Comparison of ENCODE assay signal across 8 mouse cellular contexts in genomic region chr8:88567314-88568121, GRCm38 (mm10). TPM values are rescaled to one million over a fixed set of nuclear protein-coding genes. Genes with fewer than 3 reads are reported as not detected.
DNase-seq lines count a peak whose midpoint lies in the region; ATAC-seq lines count a peak whose summit lies in the region.

No protein-coding gene starts in this region.

- H3K36me3 ChIP-seq in kidney, embryonic 14.5 days (ENCODE audit: control insufficient read depth, insufficient read depth, low read length): no peaks in the 10 kb centered on the region
- H3K36me3 ChIP-seq in hindbrain, embryonic 11.5 days (ENCODE audit: control insufficient read depth, insufficient read depth, low read length): no peaks in the 10 kb centered on the region
- H3K36me3 ChIP-seq in limb, embryonic 15.5 days: no peaks in the 10 kb centered on the region
- H3K36me3 ChIP-seq in stomach, embryonic 14.5 days (ENCODE audit: control insufficient read depth, insufficient read depth, low read length): no peaks in the 10 kb centered on the region

- no peak for DNase-seq in kidney, adult 8-10 months
- DNase-seq in 416B (ENCODE audit: low read depth): peak; percentile 14
- DNase-seq in embryo, embryonic 9.5 days (ENCODE audit: extremely low spot score): peak; percentile 34
- peak; percentile 43 for DNase-seq in hindbrain, embryonic 11.5 days (ENCODE audit: low spot score)

- no peaks in the 10 kb centered on the region for H3K27me3 ChIP-seq in kidney, embryonic 14.5 days (ENCODE audit: control insufficient read depth, insufficient read depth, low read length)
- H3K27me3 ChIP-seq in hindbrain, embryonic 11.5 days (ENCODE audit: control insufficient read depth, insufficient read depth, low read length): no peaks in the 10 kb centered on the region
- no peaks in the 10 kb centered on the region for H3K27me3 ChIP-seq in limb, embryonic 15.5 days
- no peaks in the 10 kb centered on the region for H3K27me3 ChIP-seq in stomach, embryonic 14.5 days (ENCODE audit: control insufficient read depth, insufficient read depth, low read length)

- 0 out of 2 replicates have a peak overlapping the region, but pooled peaks have one; percentile 51 for H3K27ac ChIP-seq in kidney, embryonic 14.5 days (ENCODE audit: low read depth, low read length)
- H3K27ac ChIP-seq in hindbrain, embryonic 11.5 days (ENCODE audit: low read depth, low read length): no peak overlapping the region
- peak overlapping the region; percentile 76 for H3K27ac ChIP-seq in limb, embryonic 15.5 days
- peak overlapping the region; percentile 48; the same call in 1 of the 2 replicates for H3K27ac ChIP-seq in stomach, embryonic 14.5 days (ENCODE audit: low read length)

- H3K4me1 ChIP-seq in kidney, embryonic 14.5 days (ENCODE audit: control insufficient read depth, insufficient read depth, low read length): peaks cover 62% of the 10 kb centered on the region
- H3K4me1 ChIP-seq in hindbrain, embryonic 11.5 days (replicated peaks; ENCODE audit: control insufficient read depth, insufficient read depth, low read length): no peaks in the 10 kb centered on the region; the same call in 1 of the 2 replicates
- peaks cover 86% of the 10 kb centered on the region for H3K4me1 ChIP-seq in limb, embryonic 15.5 days
- peaks cover 79% of the 10 kb centered on the region for H3K4me1 ChIP-seq in stomach, embryonic 14.5 days (ENCODE audit: control insufficient read depth, insufficient read depth, low read length)

- no peak overlapping the region for H3K4me3 ChIP-seq in kidney, embryonic 14.5 days (ENCODE audit: low read length)
- no peak overlapping the region for H3K4me3 ChIP-seq in hindbrain, embryonic 11.5 days (ENCODE audit: low read depth, low read length)
- H3K4me3 ChIP-seq in limb, embryonic 15.5 days: no peak overlapping the region
- no peak overlapping the region for H3K4me3 ChIP-seq in stomach, embryonic 14.5 days (ENCODE audit: low read depth, low read length)

- ATAC-seq in kidney, embryonic 14.5 days (ENCODE audit: low FRiP score, low TSS enrichment): no peak
- no peak for ATAC-seq in hindbrain, embryonic 11.5 days (ENCODE audit: low FRiP score)
- ATAC-seq in limb, embryonic 15.5 days (ENCODE audit: insufficient number of reproducible peaks, low FRiP score, low TSS enrichment, low read depth): no peak
- no peak for ATAC-seq in stomach, embryonic 14.5 days (ENCODE audit: insufficient number of reproducible peaks, insufficient read depth, low FRiP score, low read depth)
- ATAC-seq in inflammation-experienced regulatory T-cells, adult 6 months: no peak

- WGBS in kidney, embryonic 14.5 days: 63% methylated on average over 13 of the region's 13 CpGs
- WGBS in hindbrain, embryonic 11.5 days: 74% methylated on average over 13 of the region's 13 CpGs
- WGBS in limb, embryonic 15.5 days: 38% methylated on average over 13 of the region's 13 CpGs
- 41% methylated on average over 13 of the region's 13 CpGs for WGBS in stomach, embryonic 14.5 days

- H3K9ac ChIP-seq in kidney, embryonic 14.5 days (ENCODE audit: low read depth, low read length): no peak overlapping the region
- H3K9ac ChIP-seq in hindbrain, embryonic 11.5 days (ENCODE audit: low read depth, low read length): no peak overlapping the region
- H3K9ac ChIP-seq in limb, embryonic 15.5 days: no peak overlapping the region
- no peak overlapping the region for H3K9ac ChIP-seq in stomach, embryonic 14.5 days (replicated peaks; ENCODE audit: low read depth, low read length)

- H3K4me2 ChIP-seq in kidney, embryonic 14.5 days (replicated peaks; ENCODE audit: low read depth, low read length): no peak overlapping the region
- H3K4me2 ChIP-seq in hindbrain, embryonic 11.5 days (replicated peaks; ENCODE audit: low read depth, low read length): no peak overlapping the region
- no peak overlapping the region for H3K4me2 ChIP-seq in limb, embryonic 15.5 days
- H3K4me2 ChIP-seq in stomach, embryonic 14.5 days (replicated peaks; ENCODE audit: low read depth, low read length): no peak overlapping the region

- no peaks in the 10 kb centered on the region for H3K9me3 ChIP-seq in kidney, embryonic 14.5 days (ENCODE audit: control insufficient read depth, low read length)
- no peaks in the 10 kb centered on the region for H3K9me3 ChIP-seq in hindbrain, embryonic 11.5 days (ENCODE audit: control insufficient read depth, low read length)
- H3K9me3 ChIP-seq in limb, embryonic 15.5 days: no peaks in the 10 kb centered on the region
- H3K9me3 ChIP-seq in stomach, embryonic 14.5 days (ENCODE audit: control insufficient read depth, low read depth, low read length): no peaks in the 10 kb centered on the region

RNA-seq across cellular contexts. Expression of gene Nkd1, which starts 46.4 kb away (rescaled TPM):
- polyA plus RNA-seq in kidney, embryonic 14.5 days (2014; fragmentation: Nextera tagmentation; extraction: Ambion mirVana): 52.4 and 60.9 TPM in 2 replicates
- polyA plus RNA-seq in hindbrain, embryonic 11.5 days (2014; fragmentation: Nextera tagmentation; extraction: Ambion mirVana): 83.1 and 89.8 TPM in 2 replicates
- 63.5 and 67.2 TPM in 2 replicates for polyA plus RNA-seq in limb, embryonic 15.5 days (2015; fragmentation: Nextera tagmentation; extraction: Ambion mirVana)
- 31.2 and 33.7 TPM in 2 replicates for polyA plus RNA-seq in stomach, embryonic 14.5 days (2014; fragmentation: Nextera tagmentation; extraction: Ambion mirVana)
- not detected for polyA plus RNA-seq in inflammation-experienced regulatory T-cells, adult 6 months (2017; shearing (Covaris generic))

Comparison
In these comparisons a context has a peak if more than half of its experiments do, and no peak if none do; other contexts are left out.
1. DNase-seq: peak in 416B (single experiment), embryo, embryonic 9.5 days (single experiment) and hindbrain, embryonic 11.5 days (single experiment); none in kidney, adult 8-10 months (0 of 2).
2. RNA of gene Nkd1, which starts 46.4 kb away (polyA plus RNA-seq): 83.1 to 89.8 TPM in hindbrain, embryonic 11.5 days, 63.5 to 67.2 TPM in limb, embryonic 15.5 days, 52.4 to 60.9 TPM in kidney, embryonic 14.5 days and 31.2 to 33.7 TPM in stomach, embryonic 14.5 days; not detected in inflammation-experienced regulatory T-cells, adult 6 months; every median in the first group is over 10 times any median in the second.